Mouse (Mus musculus): ENCODE data around the gene Ccdc167.

DNA sequence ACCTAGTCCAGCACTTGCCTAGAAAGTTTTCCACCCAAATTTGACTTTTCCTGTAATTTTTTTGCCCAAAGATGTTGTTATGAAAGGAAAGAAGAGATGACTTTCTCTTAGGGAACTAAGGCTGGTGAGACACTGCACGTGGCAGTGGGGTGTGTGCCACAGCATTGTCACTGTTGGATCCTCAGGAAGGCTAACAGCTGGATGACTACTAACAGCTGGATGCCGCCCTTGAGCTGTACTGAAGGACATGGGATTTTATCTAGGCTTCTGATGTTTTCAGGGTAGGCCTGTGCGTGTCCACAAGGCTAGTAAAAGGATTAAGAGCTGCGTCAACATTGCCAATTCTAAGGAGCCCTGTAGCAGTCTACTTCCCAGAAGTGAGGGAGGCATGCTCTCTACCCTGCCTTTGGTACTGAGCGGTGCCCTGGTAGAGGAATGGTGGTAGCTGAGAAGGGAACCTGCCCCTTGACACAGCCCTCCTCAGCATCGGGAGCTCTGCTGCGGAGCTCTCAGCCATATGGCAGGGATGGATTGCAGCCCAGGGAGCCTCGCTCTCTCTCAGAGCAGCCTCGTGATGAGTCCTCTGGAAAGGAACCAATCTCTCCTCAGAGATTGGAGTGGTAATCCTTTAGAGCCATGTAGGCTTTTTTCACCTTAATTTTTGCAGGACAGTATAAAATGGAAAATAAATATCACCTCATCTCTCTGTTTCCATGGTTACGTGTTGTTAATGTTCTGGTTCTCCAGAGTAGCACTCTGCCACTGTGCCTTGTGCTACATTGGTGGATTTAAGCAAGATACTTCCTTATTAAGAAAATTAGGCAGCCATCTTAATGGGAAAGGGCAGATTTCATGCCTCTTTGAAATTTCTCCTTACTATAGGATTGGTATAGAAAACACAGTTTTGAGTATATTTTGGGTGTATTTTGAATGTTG lies 48.5 kb downstream of the Ccdc167 start:
- TF ChIP-seq CTCF (IDR thresholded peaks at IDR 0.05; ENCODE audit: control insufficient read depth, insufficient read depth, insufficient read length) (no peak), MAX (IDR thresholded peaks at IDR 0.05) (no peak), MYOG (IDR thresholded peaks at IDR 0.05; ENCODE audit: control insufficient read depth, extremely low read depth, insufficient read length) (no peak), MYOD1 (IDR thresholded peaks at IDR 0.05; ENCODE audit: control insufficient read depth, insufficient read length, low read depth) (no peak), FOSL1 (IDR thresholded peaks at IDR 0.05; ENCODE audit: insufficient read depth, low read length, poor library complexity, severe bottlenecking) (no peak), USF1 (IDR thresholded peaks at IDR 0.05; ENCODE audit: low read depth) (no peak), CEBPB (IDR thresholded peaks at IDR 0.05; ENCODE audit: low read depth) (no peak)

Measured in C2C12 (cell line).